Mouse (Mus musculus): ENCODE results near the gene Atraid.
"Not testable (repeated sequence)": the region's sequence is repeated elsewhere in the genome, so short reads cannot be mapped to it uniquely, and the experiment has no call there.

Gene Atraid

GRCm38 (mm10) chr5:31047848-31048762, at the start of gene Atraid:
Gene Atraid (plus strand): TSS chr5:31048312.
- DNase-seq (ENCODE audit: low spot score in 2 of 2), result peak; percentile 98

- no peak for DNase-seq (ENCODE audit: low spot score in 2 of 2)
These were observed 48.8 kb upstream of the Atraid start for GRCm38 (mm10) chr5:30999324-30999723.

- no peak for DNase-seq (ENCODE audit: low spot score in 2 of 2)
These were observed 48.0 kb upstream of the Atraid start for GRCm38 (mm10) chr5:31000122-31000521.

- no peak for DNase-seq (ENCODE audit: low spot score in 2 of 2)
These were observed 47.1 kb upstream of the Atraid start for GRCm38 (mm10) chr5:31000993-31001392.

GRCm38 (mm10) chr5:31001560-31001959, 46.6 kb upstream of the Atraid start:
- DNase-seq (ENCODE audit: low spot score in 2 of 2), result no peak

- DNase-seq (ENCODE audit: low spot score in 2 of 2), result peak; percentile 70 to 71
These were observed 43.9 kb upstream of the Atraid start for GRCm38 (mm10) chr5:31004184-31004583.

GRCm38 (mm10) chr5:31012737-31013136, 35.4 kb upstream of the Atraid start:
- DNase-seq (ENCODE audit: low spot score in 2 of 2), result no peak

GRCm38 (mm10) chr5:31015913-31016312, 32.2 kb upstream of the Atraid start:
- DNase-seq (ENCODE audit: low spot score in 2 of 2), result no peak

GRCm38 (mm10) chr5:31021790-31022189, 26.3 kb upstream of the Atraid start:
- not testable (repeated sequence) for DNase-seq (ENCODE audit: low spot score in 2 of 2)

- no peak for DNase-seq (ENCODE audit: low spot score in 2 of 2)
These were observed 25.4 kb upstream of the Atraid start for GRCm38 (mm10) chr5:31022690-31023089.

- no peak for DNase-seq (ENCODE audit: low spot score in 2 of 2)
These were observed 24.9 kb upstream of the Atraid start for GRCm38 (mm10) chr5:31023254-31023653.

- no peak for DNase-seq (ENCODE audit: low spot score in 2 of 2)
These were observed 23.5 kb upstream of the Atraid start for GRCm38 (mm10) chr5:31024641-31025040.

GRCm38 (mm10) chr5:31030926-31031325, 17.2 kb upstream of the Atraid start:
- no peak for DNase-seq (ENCODE audit: low spot score in 2 of 2)

- no peak for DNase-seq (ENCODE audit: low spot score in 2 of 2)
These were observed 16.6 kb upstream of the Atraid start for GRCm38 (mm10) chr5:31031508-31031907.

- DNase-seq (ENCODE audit: low spot score in 2 of 2), result no peak
These were observed 13.4 kb upstream of the Atraid start for GRCm38 (mm10) chr5:31034669-31035068.

GRCm38 (mm10) chr5:31036556-31036955, 11.6 kb upstream of the Atraid start:
- DNase-seq (ENCODE audit: low spot score in 2 of 2), result not testable (repeated sequence)

- no peak for DNase-seq (ENCODE audit: low spot score in 2 of 2)
These were observed 9.8 kb upstream of the Atraid start for GRCm38 (mm10) chr5:31038171-31038845.

- no peak for DNase-seq (ENCODE audit: low spot score in 2 of 2)
These were observed 1.7 kb upstream of the Atraid start for GRCm38 (mm10) chr5:31046416-31046815.

- DNase-seq (ENCODE audit: low spot score in 2 of 2), result no peak
These were observed 1.0 kb upstream of the Atraid start for GRCm38 (mm10) chr5:31047074-31047473.

GRCm38 (mm10) chr5:31048763-31049641, 890 bp downstream of the Atraid start, which contains the start of gene Slc5a6:
Gene Slc5a6 (minus strand): TSS chr5:31048924.
- DNase-seq (ENCODE audit: low spot score in 2 of 2), result peak; percentile 46 to 58

GRCm38 (mm10) chr5:31050427-31050826, 2.3 kb downstream of the Atraid start:
- no peak for DNase-seq (ENCODE audit: low spot score in 2 of 2)

- DNase-seq (ENCODE audit: low spot score in 2 of 2), result not testable (repeated sequence)
These were observed 5.6 kb downstream of the Atraid start for GRCm38 (mm10) chr5:31053728-31054127.
